Mouse (Mus musculus) megakaryocyte, adult 5-6 weeks (primary cell): ENCODE measurements around the gene Adrm1. TPM values are rescaled to one million over a fixed set of nuclear protein-coding genes. Genes with fewer than 3 reads are reported as not detected.

Experiments
- ATAC-seq: 2 replicates; pipeline ENCODE4 v1.8.0; 2016; ENCODE audit warnings: mild to moderate bottlenecking, inconsistent platforms; ENCODE audit not compliant: poor library complexity, severe bottlenecking
- total RNA-seq, 2 experiments: library from RNA; stranded (forward) in 1 of 2; stranded (reverse) in 1 of 2; fragments of 153-499, 151-499 nt in 1 of 2; fragments of 221-1000, 200-1000 nt in 1 of 2; gene quantifications; 2 replicates each; pipeline versions ENCODE4 v1.2.3 to v1.2.4; 2015 to 2017

Gene Adrm1
- total RNA-seq, 2 experiments from 2014 or later = 39.1 to 55.7 TPM

GRCm38 (mm10) chr2:180217587-180217986, 46.3 kb downstream of the Adrm1 start:
- ATAC-seq = no peak

GRCm38 (mm10) chr2:180218241-180218640, 47.0 kb downstream of the Adrm1 start:
- ATAC-seq = no peak

GRCm38 (mm10) chr2:180218677-180219076, 47.4 kb downstream of the Adrm1 start:
- ATAC-seq = no peak

- no peak for ATAC-seq
Observed at GRCm38 (mm10) chr2:180219145-180219943, 48.1 kb downstream of the Adrm1 start.

- ATAC-seq = no peak
Observed at GRCm38 (mm10) chr2:180220165-180220564, 48.9 kb downstream of the Adrm1 start.

GRCm38 (mm10) chr2:180221051-180221450, 49.8 kb downstream of the Adrm1 start:
- ATAC-seq = no peak

GRCm38 (mm10) chr2:180222250-180222649, 51.0 kb downstream of the Adrm1 start:
- ATAC-seq = no peak

GRCm38 (mm10) chr2:180224647-180225043, 53.4 kb downstream of the Adrm1 start:
- ATAC-seq = no peak

- peak; percentile 20; the same call in 1 of the 2 replicates for ATAC-seq
Observed at GRCm38 (mm10) chr2:180225044-180225761, 53.9 kb downstream of the Adrm1 start.

Other genes with a start within 250 kb of the Adrm1 start
- gene Taf4, start 194.8 kb upstream of the Adrm1 start, total RNA-seq (2015) = 28.4 and 31.8 TPM in 2 replicates
- gene Taf4, start 194.8 kb upstream of the Adrm1 start, total RNA-seq (2017) = 27.6 and 43.5 TPM in 2 replicates
- 10.6 and 10.9 TPM in 2 replicates for gene Lsm14b, start 146.5 kb upstream of the Adrm1 start, total RNA-seq (2015)
- gene Lsm14b, start 146.5 kb upstream of the Adrm1 start, total RNA-seq (2017) = 28.8 and 31.0 TPM in 2 replicates
- gene Psma7, start 129.1 kb upstream of the Adrm1 start, total RNA-seq (2015) = 439 and 533 TPM in 2 replicates
- gene Psma7, start 129.1 kb upstream of the Adrm1 start, total RNA-seq (2017) = 536 and 608 TPM in 2 replicates
- 3.2 and 5.5 TPM in 2 replicates for gene Ss18l1, start 129.0 kb upstream of the Adrm1 start, total RNA-seq (2015)
- 4.2 and 4.6 TPM in 2 replicates for gene Ss18l1, start 129.0 kb upstream of the Adrm1 start, total RNA-seq (2017)
- gene Mtg2, start 100.9 kb upstream of the Adrm1 start, total RNA-seq (2015) = 3.3 and 4.9 TPM in 2 replicates
- gene Mtg2, start 100.9 kb upstream of the Adrm1 start, total RNA-seq (2017) = 4.5 and 6.6 TPM in 2 replicates
- 0.04 TPM in 1 of 2 replicates, not detected in the other for gene Hrh3, start 67.0 kb upstream of the Adrm1 start, total RNA-seq (2015)
- gene Hrh3, start 67.0 kb upstream of the Adrm1 start, total RNA-seq (2017) = not detected in 2 replicates
- gene Osbpl2, start 52.2 kb upstream of the Adrm1 start, total RNA-seq (2015) = 22.0 and 23.2 TPM in 2 replicates
- 39.8 and 62.2 TPM in 2 replicates for gene Osbpl2, start 52.2 kb upstream of the Adrm1 start, total RNA-seq (2017)
- 0.48 and 0.83 TPM in 2 replicates for gene Lama5, start 54.4 kb downstream of the Adrm1 start, total RNA-seq (2015)
- gene Lama5, start 54.4 kb downstream of the Adrm1 start, total RNA-seq (2017) = 0.18 and 4.0 TPM in 2 replicates
- gene Rps21, start 85.9 kb downstream of the Adrm1 start, total RNA-seq (2015) = 1,036 and 1,070 TPM in 2 replicates
- gene Rps21, start 85.9 kb downstream of the Adrm1 start, total RNA-seq (2017) = 1,935 and 2,289 TPM in 2 replicates
- 16.0 and 16.4 TPM in 2 replicates for gene Cables2, start 102.0 kb downstream of the Adrm1 start, total RNA-seq (2015)
- 12.1 and 12.8 TPM in 2 replicates for gene Cables2, start 102.0 kb downstream of the Adrm1 start, total RNA-seq (2017)
- not detected in 2 replicates for gene Rbbp8nl, start 118.4 kb downstream of the Adrm1 start, total RNA-seq (2015)
- gene Rbbp8nl, start 118.4 kb downstream of the Adrm1 start, total RNA-seq (2017) = not detected in 2 replicates
- gene Gata5, start 163.2 kb downstream of the Adrm1 start, total RNA-seq (2015) = not detected in 2 replicates
- gene Gata5, start 163.2 kb downstream of the Adrm1 start, total RNA-seq (2017) = not detected in 2 replicates